Mouse (Mus musculus): ENCODE results near the gene Pter.

Pter gene

GRCm38 (mm10) chr2:13009261-13009972, 85.6 kb downstream of the Pter start:
- peak; percentile 24 to 32 for DNase-seq (ENCODE audit: low spot score in 2 of 2)

GRCm38 (mm10) chr2:13010030-13010459, 86.2 kb downstream of the Pter start:
- DNase-seq (ENCODE audit: low spot score in 2 of 2), result no peak

- peak; percentile 39 to 47 for DNase-seq (ENCODE audit: low spot score in 2 of 2)
These were observed 86.9 kb downstream of the Pter start for GRCm38 (mm10) chr2:13010460-13011341.

- peak; percentile 85 to 92 for DNase-seq (ENCODE audit: low spot score in 2 of 2)
These were observed 87.6 kb downstream of the Pter start, which contains the start of gene C1ql3 for GRCm38 (mm10) chr2:13011472-13011871. TSS of gene C1ql3 (minus strand) at chr2:13011806.

- no peak for DNase-seq (ENCODE audit: low spot score in 2 of 2)
These were observed 88.1 kb downstream of the Pter start for GRCm38 (mm10) chr2:13011973-13012372.

- DNase-seq (ENCODE audit: low spot score in 2 of 2), result no peak
These were observed 94.5 kb downstream of the Pter start for GRCm38 (mm10) chr2:13018382-13018781.

GRCm38 (mm10) chr2:13018861-13019260, 95.0 kb downstream of the Pter start:
- DNase-seq (ENCODE audit: low spot score in 2 of 2), result no peak

- DNase-seq (ENCODE audit: low spot score in 2 of 2), result peak in 1 of 2 experiments; percentile 13
These were observed 114.9 kb downstream of the Pter start for GRCm38 (mm10) chr2:13038772-13039171.

GRCm38 (mm10) chr2:13039785-13040184, 115.9 kb downstream of the Pter start:
- no peak for DNase-seq (ENCODE audit: low spot score in 2 of 2)

GRCm38 (mm10) chr2:13044555-13044954, 120.7 kb downstream of the Pter start:
- DNase-seq (ENCODE audit: low spot score in 2 of 2), result no peak

GRCm38 (mm10) chr2:13048649-13049048, 124.8 kb downstream of the Pter start:
- DNase-seq (ENCODE audit: low spot score in 2 of 2), result no peak

Data from frontal cortex, postnatal 36 days (tissue).